Mouse (Mus musculus) hindbrain, embryonic 16.5 days (tissue): ENCODE data around the gene Wdr18. TPM values are rescaled to one million over a fixed set of nuclear protein-coding genes. Genes with fewer than 3 reads are reported as not detected.

Experiments
- ATAC-seq: fragments of 200-750 bp; cut with Nextera tagmentation; 2 replicates; pipeline ENCODE4 v1.8.0; 2017; ENCODE audit warnings: moderate TSS enrichment, moderate library complexity
- H3K27ac ChIP-seq: fragments of 300-500 bp; sonication (generic); 2 replicates; pipeline ENCODE4 v1.5.1; 2014; ENCODE audit warnings: low read depth, mild to moderate bottlenecking, control low read depth, low read length, moderate library complexity
- H3K27me3 ChIP-seq: fragments of 300-500 bp; sonication (generic); replicated peaks from 2 replicates; pipeline ENCODE4 v1.6.1; 2014; ENCODE audit warnings: low read length; ENCODE audit not compliant: control insufficient read depth, insufficient read depth
- H3K36me3 ChIP-seq: fragments of 300-500 bp; sonication (generic); 2 replicates; pipeline ENCODE4 v1.6.1; 2014; ENCODE audit warnings: mild to moderate bottlenecking, low read length, moderate library complexity, mixed read lengths; ENCODE audit not compliant: control insufficient read depth, insufficient read depth
- H3K4me1 ChIP-seq: fragments of 300-500 bp; sonication (generic); 2 replicates; pipeline ENCODE4 v1.6.1; 2014; ENCODE audit warnings: low read depth, low read length; ENCODE audit not compliant: control insufficient read depth, insufficient read depth
- H3K4me2 ChIP-seq: fragments of 300-500 bp; sonication (generic); 2 replicates; pipeline ENCODE4 v1.6.1; 2014; ENCODE audit warnings: mild to moderate bottlenecking, low read length, control low read depth, moderate library complexity
- H3K4me3 ChIP-seq: fragments of 300-500 bp; sonication (generic); 2 replicates; pipeline ENCODE4 v1.5.1; 2014; ENCODE audit warnings: mild to moderate bottlenecking, low read length, control low read depth, moderate library complexity
- H3K9ac ChIP-seq: fragments of 300-500 bp; sonication (generic); 2 replicates; pipeline ENCODE4 v1.6.1; 2014; ENCODE audit warnings: low read depth, mild to moderate bottlenecking, control low read depth, low read length, moderate library complexity
- H3K9me3 ChIP-seq: fragments of 300-500 bp; sonication (generic); 2 replicates; pipeline ENCODE4 v1.6.1; 2014; ENCODE audit warnings: mild to moderate bottlenecking, low read length, moderate library complexity; ENCODE audit not compliant: control insufficient read depth
- WGBS: fragments of 180-500 bp; shearing (Covaris S2); extraction: QIAGEN DNeasy Blood & Tissue Kit; methylation state at CpG from one replicate; pipeline ENCODE4 v1.1.7; 2014; 5-methylcytosine and 5-hydroxymethylcytosine counted together
- polyA plus RNA-seq: library from polyadenylated mRNA; unstranded; fragments of >200 nt; fragmentation: Nextera tagmentation; extraction: Ambion mirVana; gene quantifications from 2 replicates; pipeline ENCODE4 v1.2.1, GENCODE M21; 2015

The Wdr18 gene
- polyA plus RNA-seq, 1 experiment from 2014 or later, result 102 TPM

DNA sequence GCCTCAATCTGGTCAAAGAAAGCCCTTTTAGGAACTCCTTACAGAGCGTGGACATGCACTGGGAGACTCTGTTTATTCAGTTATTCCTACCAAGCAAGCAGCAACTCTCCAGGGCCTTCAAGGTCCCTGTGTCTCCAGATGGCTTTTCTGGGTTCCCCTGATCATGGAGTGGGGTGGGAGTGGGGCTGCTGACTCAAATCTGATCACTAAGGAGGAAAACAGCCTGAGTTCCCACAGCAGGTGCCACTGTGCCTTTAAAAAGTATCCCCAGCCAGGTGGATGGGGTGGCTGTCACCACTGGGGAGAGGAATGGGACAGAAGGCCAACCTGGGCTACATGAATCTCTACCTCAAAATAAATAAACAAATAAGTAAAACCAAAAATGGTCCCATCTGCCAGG lies 17.0 kb upstream of the Wdr18 start:
- no peak overlapping the region for H3K4me2 ChIP-seq
- no peaks in the 10 kb centered on the region for H3K9me3 ChIP-seq
- 85% methylated on average over 1 of the region's 1 CpGs for WGBS
- H3K4me3 ChIP-seq, result no peak overlapping the region
- ATAC-seq, result no peak
- no peak overlapping the region for H3K27ac ChIP-seq
- no peak overlapping the region for H3K9ac ChIP-seq
- H3K4me1 ChIP-seq, result peaks cover 4% of the 10 kb centered on the region; the same call in 1 of the 2 replicates
- H3K27me3 ChIP-seq, result no peaks in the 10 kb centered on the region
- 0 out of 2 replicates have a peak, but pooled peaks cover 2% of the 10 kb centered on the region for H3K36me3 ChIP-seq

- no peak overlapping the region for H3K4me2 ChIP-seq
- H3K36me3 ChIP-seq, result 0 out of 2 replicates have a peak, but pooled peaks cover 2% of the 10 kb centered on the region
- H3K27me3 ChIP-seq, result no peaks in the 10 kb centered on the region
- H3K27ac ChIP-seq, result no peak overlapping the region
- peaks cover 4% of the 10 kb centered on the region; the same call in 1 of the 2 replicates for H3K4me1 ChIP-seq
- H3K9ac ChIP-seq, result no peak overlapping the region
- ATAC-seq, result no peak
- WGBS, result 80% methylated on average over 9 of the region's 9 CpGs
- no peak overlapping the region for H3K4me3 ChIP-seq
- H3K9me3 ChIP-seq, result no peaks in the 10 kb centered on the region
Measured at GRCm38 (mm10) chr10:79943471-79943901, 16.5 kb upstream of the Wdr18 start.

- 19% methylated on average over 16 of the region's 16 CpGs for whole genome bisulfite sequencing
- Histone ChIP-seq H3K9ac (0 out of 2 replicates have a peak overlapping the region, but pooled peaks have one; percentile 22), H3K27me3 (no peaks in the 10 kb centered on the region), H3K4me3 (no peak overlapping the region), H3K4me2 (no peak overlapping the region), H3K36me3 (peaks cover 7% of the 10 kb centered on the region; the same call in 1 of the 2 replicates), H3K9me3 (no peaks in the 10 kb centered on the region), H3K4me1 (peaks cover 4% of the 10 kb centered on the region; the same call in 1 of the 2 replicates), H3K27ac (peak overlapping the region; percentile 39; the same call in 1 of the 2 replicates)
- 0 out of 2 replicates have a peak, but pooled peaks have one; percentile 21 for ATAC-seq
Measured at GRCm38 (mm10) chr10:79945507-79946234, 14.3 kb upstream of the Wdr18 start.

DNA sequence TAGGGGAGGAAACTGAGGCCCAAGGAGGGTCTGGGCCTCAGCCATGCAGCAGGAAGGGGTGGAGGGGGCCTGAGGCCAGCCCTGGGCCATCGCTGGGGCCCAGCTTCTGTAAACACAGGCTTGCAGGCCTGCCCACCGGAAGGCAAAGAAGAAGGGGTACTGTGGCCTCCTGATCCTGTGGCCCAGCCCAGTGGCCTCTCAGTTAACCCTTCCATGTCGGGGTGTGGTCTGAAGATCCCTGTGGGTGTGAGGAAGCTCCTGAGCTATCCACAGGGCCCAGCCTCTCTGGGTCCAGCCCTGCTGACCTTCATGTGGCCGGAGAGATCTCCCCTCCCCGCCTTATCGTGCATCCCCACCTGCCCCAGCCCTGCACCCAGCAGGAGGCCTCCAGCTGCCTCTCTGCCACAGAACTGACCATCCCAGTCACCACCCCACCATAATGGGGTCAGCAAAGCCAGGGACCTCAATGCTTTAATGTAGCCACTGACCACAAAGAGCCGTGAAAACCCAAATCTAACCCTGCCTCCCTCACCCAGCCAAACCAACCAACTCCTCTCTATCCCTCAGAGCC lies 13.1 kb upstream of the Wdr18 start:
- Histone ChIP-seq H3K4me3 (no peak overlapping the region), H3K4me1 (peaks cover 4% of the 10 kb centered on the region; the same call in 1 of the 2 replicates), H3K9me3 (no peaks in the 10 kb centered on the region), H3K36me3 (peaks cover 13% of the 10 kb centered on the region; the same call in 1 of the 2 replicates), H3K9ac (no peak overlapping the region; the same call in 1 of the 2 replicates), H3K27me3 (no peaks in the 10 kb centered on the region), H3K27ac (no peak overlapping the region), H3K4me2 (no peak overlapping the region)
- no peak for ATAC-seq
- 15% methylated on average over 7 of the region's 7 CpGs for WGBS

GRCm38 (mm10) chr10:79947502-79947901 lies 12.4 kb upstream of the Wdr18 start:
- no peak overlapping the region for H3K4me3 ChIP-seq
- 75% methylated on average over 6 of the region's 6 CpGs for WGBS
- ATAC-seq, result no peak
- H3K4me2 ChIP-seq, result no peak overlapping the region
- H3K9me3 ChIP-seq, result no peaks in the 10 kb centered on the region
- H3K4me1 ChIP-seq, result peaks cover 4% of the 10 kb centered on the region; the same call in 1 of the 2 replicates
- H3K36me3 ChIP-seq, result peaks cover 13% of the 10 kb centered on the region; the same call in 1 of the 2 replicates
- no peaks in the 10 kb centered on the region for H3K27me3 ChIP-seq
- no peak overlapping the region for H3K27ac ChIP-seq
- no peak overlapping the region; the same call in 1 of the 2 replicates for H3K9ac ChIP-seq

GRCm38 (mm10) chr10:79949873-79950272 lies 10.1 kb upstream of the Wdr18 start:
- H3K4me2 ChIP-seq, result no peak overlapping the region
- peaks cover 18% of the 10 kb centered on the region; the same call in 1 of the 2 replicates for H3K36me3 ChIP-seq
- H3K9me3 ChIP-seq, result no peaks in the 10 kb centered on the region
- WGBS, result 95% methylated on average over 4 of the region's 4 CpGs
- H3K4me1 ChIP-seq, result peaks cover 4% of the 10 kb centered on the region; the same call in 1 of the 2 replicates
- H3K27ac ChIP-seq, result no peak overlapping the region
- no peak overlapping the region for H3K4me3 ChIP-seq
- H3K9ac ChIP-seq, result no peak overlapping the region
- no peaks in the 10 kb centered on the region for H3K27me3 ChIP-seq
- no peak for ATAC-seq

DNA sequence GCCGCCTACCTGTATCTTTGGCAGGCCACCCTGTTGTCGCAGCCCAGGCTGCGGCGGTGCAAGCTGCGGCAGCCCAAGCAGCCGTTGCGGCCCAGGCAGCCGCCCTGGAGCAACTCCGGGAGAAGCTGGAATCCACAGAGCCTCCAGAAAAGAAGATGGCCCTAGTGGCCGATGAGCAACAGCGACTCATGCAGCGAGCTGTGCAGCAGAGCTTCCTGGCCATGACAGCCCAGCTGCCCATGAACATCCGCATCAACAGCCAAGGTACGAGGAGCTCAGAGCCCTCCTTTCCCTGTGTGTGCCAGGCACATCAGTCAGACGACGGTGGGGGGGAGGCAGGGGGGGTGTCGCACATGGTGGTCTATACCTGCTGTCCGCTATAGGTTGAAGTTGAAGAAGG lies 9.3 kb upstream of the Wdr18 start:
- Histone ChIP-seq H3K4me3 (no peak overlapping the region), H3K27me3 (no peaks in the 10 kb centered on the region), H3K9me3 (no peaks in the 10 kb centered on the region), H3K9ac (no peak overlapping the region), H3K36me3 (peaks cover 18% of the 10 kb centered on the region; the same call in 1 of the 2 replicates), H3K4me2 (no peak overlapping the region), H3K27ac (no peak overlapping the region), H3K4me1 (peaks cover 3% of the 10 kb centered on the region; the same call in 1 of the 2 replicates)
- 81% methylated on average over 18 of the region's 18 CpGs for WGBS
- no peak for ATAC-seq

DNA sequence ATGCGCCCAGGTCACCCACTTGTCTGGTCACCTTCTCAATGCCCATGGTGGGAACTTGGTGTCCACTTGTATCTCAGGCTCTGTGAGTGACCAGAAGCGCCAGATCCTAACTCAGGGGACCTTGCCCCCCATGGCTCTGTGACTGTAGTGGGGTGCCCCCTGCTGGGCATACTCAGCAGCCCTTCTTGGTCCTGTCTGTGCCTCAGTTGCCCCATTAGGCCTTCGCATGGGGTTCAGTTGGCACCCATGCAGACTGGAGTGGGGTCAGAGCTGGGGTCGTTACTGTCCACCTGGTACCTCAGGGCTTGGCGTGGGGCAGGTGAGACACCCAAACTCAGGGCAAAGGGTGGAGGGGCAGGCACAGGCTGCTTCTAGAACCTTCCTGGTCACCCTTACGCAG lies 6.0 kb upstream of the Wdr18 start:
- H3K4me2 ChIP-seq, result no peak overlapping the region
- H3K4me3 ChIP-seq, result no peak overlapping the region
- H3K9ac ChIP-seq, result no peak overlapping the region
- no peaks in the 10 kb centered on the region for H3K4me1 ChIP-seq
- H3K36me3 ChIP-seq, result peaks cover 11% of the 10 kb centered on the region; the same call in 1 of the 2 replicates
- WGBS, result 81% methylated on average over 6 of the region's 6 CpGs
- no peak for ATAC-seq
- no peaks in the 10 kb centered on the region for H3K9me3 ChIP-seq
- H3K27me3 ChIP-seq, result no peaks in the 10 kb centered on the region
- no peak overlapping the region for H3K27ac ChIP-seq

GRCm38 (mm10) chr10:79955691-79956090 lies 4.3 kb upstream of the Wdr18 start:
- H3K27me3 ChIP-seq, result no peaks in the 10 kb centered on the region
- no peak overlapping the region for H3K4me3 ChIP-seq
- H3K36me3 ChIP-seq, result peaks cover 10% of the 10 kb centered on the region; the same call in 1 of the 2 replicates
- 77% methylated on average over 9 of the region's 9 CpGs for WGBS
- no peak overlapping the region for H3K27ac ChIP-seq
- no peaks in the 10 kb centered on the region for H3K9me3 ChIP-seq
- no peak overlapping the region for H3K4me2 ChIP-seq
- peaks cover 3% of the 10 kb centered on the region for H3K4me1 ChIP-seq
- no peak for ATAC-seq
- H3K9ac ChIP-seq, result no peak overlapping the region
